Mouse (Mus musculus) cortical plate, adult 2 months (tissue): ENCODE measurements at regions not wholly inside any gene's neighbourhood (a gene's known extent, or its start where the extent isn't known, plus 50 kb on each side); places are given as distances from the start of the nearest gene placed in this dataset.

Experiments used
- CTCF ChIP-seq: fragments of 200-500 bp; IDR thresholded peaks from 2 replicates; pipeline ENCODE4 v1.5.1; 2011; ENCODE audit warnings: mild to moderate bottlenecking, control low read depth, low read length; ENCODE audit not compliant: insufficient read depth; ENCODE audit errors: extremely low read depth
- POLR2A ChIP-seq: fragments of 200-500 bp; IDR thresholded peaks from 2 replicates; pipeline ENCODE4 v1.6.1; 2011; ENCODE audit warnings: mild to moderate bottlenecking, low read length, control low read depth; ENCODE audit not compliant: insufficient read depth; ENCODE audit errors: extremely low read depth

DNA sequence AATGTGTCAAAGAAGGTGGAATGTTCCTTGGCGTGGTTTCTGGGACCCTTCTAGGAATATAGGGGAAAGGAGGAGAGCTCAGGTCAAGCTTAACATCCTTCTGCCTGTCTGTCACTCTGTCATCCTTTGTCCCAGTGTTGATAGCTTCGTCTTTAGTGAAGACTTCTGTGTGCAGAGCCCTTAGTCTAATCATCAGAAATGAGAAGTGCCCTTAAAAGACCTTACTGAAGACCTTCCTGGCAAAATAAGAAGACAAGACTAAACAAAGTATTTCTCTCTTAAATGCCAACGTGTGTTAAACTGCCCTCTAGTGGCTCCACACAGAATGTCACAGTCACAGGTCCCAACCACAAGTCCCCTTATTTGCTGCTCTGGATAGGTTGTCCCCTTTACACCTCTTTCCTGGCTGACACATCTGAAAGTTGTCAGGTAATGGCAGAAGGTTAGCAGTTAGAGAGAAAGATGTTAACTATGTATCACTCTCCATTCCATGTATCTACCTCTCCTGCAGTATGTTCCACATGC is 1914.8 kb upstream of the Lrrc6 start:
- peak; percentile 74 for TF ChIP-seq CTCF
- TF ChIP-seq POLR2A: no peak
